Mouse (Mus musculus) spleen, adult 2 months (tissue): ENCODE measurements around the gene Gm49321. TPM values are rescaled to one million over a fixed set of nuclear protein-coding genes. Genes with fewer than 3 reads are reported as not detected.
A peak's percentile ranks its signal among the peaks of the same experiment; 100 is the strongest.

ENCODE experiments used
- DNase-seq, 2 experiments: peaks; one replicate each; pipeline versions ENCODE4 v3.0.0 to v3.0.0-alpha.2; 2012 to 2021; ENCODE audit warnings: low spot score in 2 of 2, low read depth in 1 of 2
- H3K27ac ChIP-seq: fragments of 200-500 bp; 2 replicates; pipeline ENCODE4 v1.5.1; 2012; ENCODE audit warnings: low read length, inconsistent platforms; ENCODE audit not compliant: insufficient read depth
- H3K27me3 ChIP-seq: fragments of 200-500 bp; 2 replicates; pipeline ENCODE4 v1.6.1; 2012; ENCODE audit warnings: mild to moderate bottlenecking, moderate library complexity, low read length, inconsistent platforms; ENCODE audit not compliant: control insufficient read depth, insufficient read depth
- H3K36me3 ChIP-seq: fragments of 200-500 bp; 2 replicates; pipeline ENCODE4 v1.6.1; 2012; ENCODE audit warnings: mild to moderate bottlenecking, low read length, inconsistent platforms; ENCODE audit not compliant: control insufficient read depth, insufficient read depth
- H3K4me1 ChIP-seq: fragments of 200-500 bp; 2 replicates; pipeline ENCODE4 v1.6.1; 2011; ENCODE audit warnings: inconsistent platforms; ENCODE audit not compliant: control insufficient read depth, insufficient read depth, insufficient read length
- H3K4me3 ChIP-seq: fragments of 200-500 bp; 2 replicates; pipeline ENCODE4 v1.5.1; 2011; ENCODE audit warnings: mild to moderate bottlenecking, inconsistent platforms; ENCODE audit not compliant: insufficient read depth, insufficient read length; ENCODE audit errors: extremely low read depth
- CTCF ChIP-seq: fragments of 200-500 bp; IDR thresholded peaks from 2 replicates; pipeline ENCODE4 v1.5.1; 2011; ENCODE audit warnings: mild to moderate bottlenecking, inconsistent platforms; ENCODE audit not compliant: insufficient read depth, insufficient read length, insufficient replicate concordance; ENCODE audit errors: extremely low read depth
- POLR2A ChIP-seq: fragments of 200-500 bp; IDR thresholded peaks from 2 replicates; pipeline ENCODE4 v1.6.1; 2011; ENCODE audit warnings: low read depth, low read length, inconsistent platforms
- WGBS: fragments of 180-500 bp; shearing (Covaris S2); methylation state at CpG from one replicate; pipeline ENCODE4 v1.1.7; 2018; 5-methylcytosine and 5-hydroxymethylcytosine counted together
- polyA plus RNA-seq: library from polyadenylated mRNA; depleted of rRNA; stranded (reverse); fragments of >200 nt; gene quantifications from 2 replicates; pipeline ENCODE4 v1.2.3, GENCODE M21; 2012

Gene Gm49321
- polyA plus RNA-seq, 1 experiment, result 0.48 TPM

DNA sequence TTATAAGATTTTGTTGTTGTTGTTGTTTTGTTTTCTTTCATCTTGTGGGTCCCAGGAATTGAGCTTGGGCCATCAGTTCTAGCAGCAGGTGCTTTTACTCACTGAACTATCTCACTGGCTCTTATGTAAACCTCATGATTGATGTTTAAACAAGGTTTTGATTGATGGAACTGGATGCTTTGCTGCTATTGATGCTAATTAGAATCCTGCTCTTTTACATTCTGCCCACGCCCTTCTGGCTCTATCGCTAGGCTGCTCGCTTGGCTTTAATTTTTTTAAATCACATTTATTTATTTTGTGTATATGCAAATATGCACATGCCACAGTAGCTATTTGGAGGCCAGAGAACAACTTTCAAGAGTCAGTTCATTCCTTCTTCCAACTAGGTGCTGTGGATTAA lies 20.2 kb downstream of the Gm49321 start:
- TF ChIP-seq CTCF (no peak), POLR2A (no peak)
- DNase-seq, result no peak
- H3K27me3 ChIP-seq, result no peaks in the 10 kb centered on the region
- WGBS, result 93% methylated on average over 3 of the region's 3 CpGs
- no peaks in the 10 kb centered on the region for H3K4me1 ChIP-seq
- no peak overlapping the region for H3K4me3 ChIP-seq
- no peaks in the 10 kb centered on the region for H3K36me3 ChIP-seq
- H3K27ac ChIP-seq, result no peak overlapping the region

GRCm38 (mm10) chr12:73958830-73959229 lies 21.4 kb downstream of the Gm49321 start:
- Histone ChIP-seq H3K36me3 (no peaks in the 10 kb centered on the region), H3K4me1 (no peaks in the 10 kb centered on the region), H3K4me3 (no peak overlapping the region), H3K27me3 (no peaks in the 10 kb centered on the region), H3K27ac (no peak overlapping the region)
- WGBS, result 93% methylated on average over 2 of the region's 2 CpGs
- TF ChIP-seq CTCF (no peak), POLR2A (no peak)
- DNase-seq, result no peak

GRCm38 (mm10) chr12:73964291-73965281 lies 27.1 kb downstream of the Gm49321 start, which contains the start of gene Snapc1:
TSS of gene Snapc1 (plus strand) at chr12:73964481.
- H3K27me3 ChIP-seq, result no peaks in the 10 kb centered on the region
- H3K27ac ChIP-seq, result peak within 1 kb of the TSS; percentile 53
- peaks cover 2% of the 10 kb centered on the region; the same call in 1 of the 2 replicates for H3K4me1 ChIP-seq
- 1% methylated on average over 60 of the region's 60 CpGs for WGBS
- DNase-seq, result peak; percentile 93 to 96
- H3K36me3 ChIP-seq, result peaks cover 5% of the 10 kb centered on the region
- peak within 1 kb of the TSS; percentile 86 for H3K4me3 ChIP-seq
- no peak for TF ChIP-seq POLR2A
- TF ChIP-seq CTCF, result no peak

DNA sequence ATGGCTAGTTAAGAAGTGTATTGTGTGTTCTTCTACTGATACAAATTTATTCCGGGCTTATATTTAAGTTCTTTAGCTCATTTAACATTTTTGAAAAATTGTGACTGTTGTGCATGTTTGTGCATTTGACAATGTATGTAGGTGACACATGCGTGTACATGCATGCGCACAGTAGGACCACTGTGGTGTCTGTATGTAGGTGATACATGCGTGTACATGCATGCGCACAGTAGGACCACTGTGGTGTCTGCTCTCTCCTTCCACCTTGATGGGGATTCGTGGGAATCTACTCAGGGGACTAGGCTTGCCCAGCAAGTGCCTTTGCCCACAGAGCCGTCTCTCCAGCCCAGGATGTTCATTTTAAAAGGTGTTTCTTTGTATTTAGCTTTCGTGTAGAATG lies 31.7 kb downstream of the Gm49321 start:
- no peaks in the 10 kb centered on the region for H3K27me3 ChIP-seq
- H3K27ac ChIP-seq, result no peak overlapping the region
- no peak for DNase-seq
- TF ChIP-seq CTCF (no peak), POLR2A (no peak)
- no peak overlapping the region for H3K4me3 ChIP-seq
- H3K36me3 ChIP-seq, result peaks cover 27% of the 10 kb centered on the region
- H3K4me1 ChIP-seq, result peaks cover 2% of the 10 kb centered on the region; the same call in 1 of the 2 replicates
- WGBS, result 94% methylated on average over 8 of the region's 8 CpGs

DNA sequence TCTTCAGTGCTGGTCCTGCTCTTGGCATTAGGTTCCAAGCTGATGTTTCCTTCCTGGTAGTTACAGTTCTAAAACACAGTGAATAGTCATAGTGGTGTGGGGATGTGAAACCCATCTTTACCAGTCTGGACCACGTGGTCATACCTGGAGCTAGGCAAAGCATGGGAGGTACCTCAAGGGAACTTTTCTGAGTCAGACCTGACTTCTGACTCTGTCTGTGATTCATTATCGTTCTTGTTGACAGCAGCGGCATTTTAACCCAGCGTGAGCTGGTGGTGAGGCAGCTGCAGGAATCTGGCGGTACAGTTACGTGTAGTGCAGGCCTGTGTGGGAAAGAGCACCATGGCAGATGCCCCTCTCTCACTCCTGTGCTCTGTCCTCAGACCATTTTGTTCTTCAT lies 37.1 kb downstream of the Gm49321 start:
- 93% methylated on average over 6 of the region's 6 CpGs for WGBS
- no peaks in the 10 kb centered on the region for H3K4me1 ChIP-seq
- H3K27ac ChIP-seq, result no peak overlapping the region
- H3K27me3 ChIP-seq, result no peaks in the 10 kb centered on the region
- H3K36me3 ChIP-seq, result peaks cover 47% of the 10 kb centered on the region
- H3K4me3 ChIP-seq, result no peak overlapping the region
- TF ChIP-seq POLR2A (no peak), CTCF (no peak)
- DNase-seq, result no peak

DNA sequence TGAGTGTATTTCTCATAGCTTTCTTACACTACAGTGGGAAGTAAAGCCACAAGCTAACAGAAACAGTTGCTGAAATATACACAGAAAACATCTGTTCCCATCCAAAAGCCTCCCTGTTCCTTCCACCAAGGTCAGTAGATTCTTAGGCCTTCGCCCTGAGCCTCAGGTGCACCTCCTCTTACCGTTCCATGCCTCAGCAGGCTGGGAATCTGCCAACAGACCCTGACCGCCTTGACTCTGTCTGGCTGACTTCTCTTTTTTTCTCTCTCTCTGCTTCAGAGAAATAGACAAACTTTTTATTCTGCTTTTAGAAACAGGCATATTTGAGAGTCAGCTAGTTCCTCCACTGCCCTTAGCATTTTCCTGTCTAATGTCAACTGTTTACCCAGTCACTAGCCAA lies 40.7 kb downstream of the Gm49321 start:
- H3K27me3 ChIP-seq, result no peaks in the 10 kb centered on the region
- no peak overlapping the region for H3K27ac ChIP-seq
- no peak for DNase-seq
- no peak for TF ChIP-seq POLR2A
- TF ChIP-seq CTCF, result no peak
- WGBS, result 58% methylated on average over 3 of the region's 3 CpGs
- peaks cover 43% of the 10 kb centered on the region for H3K36me3 ChIP-seq
- no peaks in the 10 kb centered on the region for H3K4me1 ChIP-seq
- no peak overlapping the region for H3K4me3 ChIP-seq

GRCm38 (mm10) chr12:73979667-73980066 lies 42.2 kb downstream of the Gm49321 start:
- Histone ChIP-seq H3K36me3 (peaks cover 40% of the 10 kb centered on the region), H3K4me1 (no peaks in the 10 kb centered on the region), H3K4me3 (no peak overlapping the region), H3K27ac (no peak overlapping the region), H3K27me3 (no peaks in the 10 kb centered on the region)
- no peak for DNase-seq
- 89% methylated on average over 5 of the region's 5 CpGs for WGBS
- TF ChIP-seq POLR2A (no peak), CTCF (no peak)
